Mouse (Mus musculus) intestine, postnatal 0 days (tissue): Measurements from ENCODE around the gene Unc5cl. TPM values are rescaled to one million over a fixed set of nuclear protein-coding genes. Genes with fewer than 3 reads are reported as not detected.

Experiments
- ATAC-seq: fragments of 200-750 bp; cut with Nextera tagmentation; 2 replicates; pipeline ENCODE4 v1.8.0; 2017; ENCODE audit warnings: mild to moderate bottlenecking, moderate TSS enrichment, moderate library complexity
- H3K27ac ChIP-seq: fragments of 300-500 bp; sonication (generic); 2 replicates; pipeline ENCODE4 v1.5.1; 2014; ENCODE audit warnings: mild to moderate bottlenecking, low read depth, low read length, moderate library complexity
- H3K27me3 ChIP-seq: fragments of 300-500 bp; sonication (generic); replicated peaks from 2 replicates; pipeline ENCODE4 v1.6.1; 2014; ENCODE audit warnings: low read length, mixed read lengths; ENCODE audit not compliant: control insufficient read depth, insufficient read depth
- H3K36me3 ChIP-seq: fragments of 300-500 bp; sonication (generic); 2 replicates; pipeline ENCODE4 v1.6.1; 2014; ENCODE audit warnings: mild to moderate bottlenecking, moderate library complexity; ENCODE audit not compliant: control insufficient read depth, insufficient read depth
- H3K4me1 ChIP-seq: fragments of 300-500 bp; sonication (generic); replicated peaks from 2 replicates; pipeline ENCODE4 v1.6.1; 2014; ENCODE audit warnings: antibody characterized with exemption, low read length, mixed read lengths; ENCODE audit not compliant: control insufficient read depth, insufficient read depth
- H3K4me2 ChIP-seq: fragments of 300-500 bp; sonication (generic); replicated peaks from 2 replicates; pipeline ENCODE4 v1.6.1; 2014; ENCODE audit warnings: low read depth, mild to moderate bottlenecking, moderate library complexity
- H3K4me3 ChIP-seq: fragments of 300-500 bp; sonication (generic); 2 replicates; pipeline ENCODE4 v1.5.1; 2014; ENCODE audit warnings: low read depth, low read length
- H3K9ac ChIP-seq: fragments of 300-500 bp; sonication (generic); 2 replicates; pipeline ENCODE4 v1.6.1; 2014; ENCODE audit warnings: mild to moderate bottlenecking, low read depth, low read length
- H3K9me3 ChIP-seq: fragments of 300-500 bp; sonication (generic); 2 replicates; pipeline ENCODE4 v1.6.1; 2016; ENCODE audit warnings: mixed run types; ENCODE audit not compliant: control insufficient read depth
- CTCF ChIP-seq: sonication (generic); IDR thresholded peaks from 2 replicates; pipeline ENCODE4 v1.5.1; 2016; ENCODE audit warnings: low read depth, mild to moderate bottlenecking, control low read depth, antibody characterized with exemption, moderate library complexity
- WGBS: fragments of 180-500 bp; shearing (Covaris S2); extraction: QIAGEN DNeasy Blood & Tissue Kit; methylation state at CpG from one replicate; pipeline ENCODE4 v1.1.7; 2014; 5-methylcytosine and 5-hydroxymethylcytosine counted together
- polyA plus RNA-seq: library from polyadenylated mRNA; unstranded; fragments of >200 nt; fragmentation: Nextera tagmentation; extraction: Ambion mirVana; gene quantifications from 2 replicates; pipeline ENCODE4 v1.2.1, GENCODE M21; 2015

The Unc5cl gene
- polyA plus RNA-seq, 1 experiment from 2014 or later = 28.4 TPM

DNA sequence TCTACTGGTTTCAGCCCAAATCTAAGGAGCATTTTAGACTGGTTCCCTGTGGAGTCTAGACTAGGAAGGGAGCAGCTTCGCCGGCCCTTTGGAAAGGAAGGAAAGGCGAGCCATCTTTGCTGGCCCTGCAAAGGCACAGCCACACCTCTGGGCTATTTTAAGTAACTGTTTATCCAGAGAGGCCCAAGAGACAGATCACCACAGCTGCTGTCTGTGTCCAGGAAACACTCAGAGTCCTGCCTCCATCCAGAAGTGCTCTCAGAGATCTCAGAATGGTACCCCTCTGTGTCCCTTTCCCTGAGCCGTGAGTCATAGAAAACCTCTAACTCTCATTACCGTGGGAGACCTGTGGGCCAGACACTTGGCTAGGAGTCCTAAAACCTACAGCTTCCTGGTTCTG is 24.3 kb upstream of the Unc5cl start:
- H3K27me3 ChIP-seq = no peaks in the 10 kb centered on the region
- no peak overlapping the region for H3K4me3 ChIP-seq
- no peaks in the 10 kb centered on the region for H3K9me3 ChIP-seq
- 9% methylated on average over 5 of the region's 5 CpGs for WGBS
- no peak for ATAC-seq
- H3K4me1 ChIP-seq = peaks cover 18% of the 10 kb centered on the region
- peak overlapping the region; percentile 17; the same call in 1 of the 2 replicates for H3K4me2 ChIP-seq
- TF ChIP-seq CTCF = no peak
- no peak overlapping the region for H3K27ac ChIP-seq
- H3K9ac ChIP-seq = no peak overlapping the region
- no peaks in the 10 kb centered on the region for H3K36me3 ChIP-seq

GRCm38 (mm10) chr17:48431054-48431453 is 23.6 kb upstream of the Unc5cl start:
- H3K27ac ChIP-seq = no peak overlapping the region
- H3K4me2 ChIP-seq = no peak overlapping the region
- ATAC-seq = no peak
- H3K27me3 ChIP-seq = no peaks in the 10 kb centered on the region
- no peaks in the 10 kb centered on the region for H3K9me3 ChIP-seq
- no peak overlapping the region for H3K4me3 ChIP-seq
- no peaks in the 10 kb centered on the region for H3K36me3 ChIP-seq
- WGBS = 77% methylated on average over 5 of the region's 5 CpGs
- peaks cover 17% of the 10 kb centered on the region for H3K4me1 ChIP-seq
- no peak overlapping the region for H3K9ac ChIP-seq
- no peak for TF ChIP-seq CTCF

DNA sequence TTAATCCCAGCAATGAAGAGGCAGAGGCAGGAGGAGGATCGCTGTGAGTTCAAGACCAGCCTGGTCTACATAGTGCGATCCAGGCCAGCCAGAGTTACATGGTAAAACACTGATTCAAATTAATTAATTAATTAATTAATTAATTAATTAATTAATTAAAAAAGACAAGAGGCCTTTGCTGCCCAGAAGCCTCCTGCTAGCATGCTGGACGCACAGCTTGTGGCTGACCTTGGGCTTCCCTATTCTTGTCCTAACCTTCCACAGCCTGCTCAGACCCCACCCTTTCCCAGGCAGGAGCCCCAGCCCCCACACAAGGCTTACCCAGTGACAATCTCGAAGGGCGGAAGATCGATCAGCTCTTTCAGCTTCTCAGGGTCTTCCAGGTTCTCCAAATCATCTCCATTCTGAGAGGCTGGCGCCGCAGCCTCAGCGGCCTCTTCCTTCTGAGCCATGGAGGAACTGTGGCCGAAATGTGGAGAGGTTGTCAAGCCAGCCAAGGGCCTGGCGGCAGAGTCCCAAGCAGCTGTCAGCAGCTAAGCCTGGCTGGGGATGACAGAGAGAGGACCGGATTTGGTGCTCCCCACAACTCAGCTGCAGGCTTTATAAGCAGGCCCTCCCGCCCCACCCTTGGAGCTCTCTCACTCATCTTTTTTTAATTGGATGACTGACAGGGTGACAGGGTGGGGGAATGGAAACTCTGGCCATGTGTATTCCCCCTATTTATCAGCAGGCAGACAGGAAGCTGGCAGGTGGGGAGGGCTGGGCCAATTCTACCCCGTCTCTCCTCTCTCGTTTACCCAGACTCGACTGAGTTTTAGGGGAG is 22.3 kb upstream of the Unc5cl start, which contains the start of gene Apobec2:
Gene Apobec2 (minus strand): TSS at position 773 of the 823 bp plus-strand sequence.
- peak within 1 kb of the TSS; percentile 64; the same call in 1 of the 2 replicates for H3K27ac ChIP-seq
- TF ChIP-seq CTCF = no peak
- H3K4me3 ChIP-seq = no peak within 1 kb of the TSS
- H3K4me2 ChIP-seq = peak within 1 kb of the TSS; percentile 3; the same call in 1 of the 2 replicates
- H3K36me3 ChIP-seq = no peaks in the 10 kb centered on the region
- H3K4me1 ChIP-seq = peaks cover 14% of the 10 kb centered on the region
- H3K9me3 ChIP-seq = no peaks in the 10 kb centered on the region
- no peak within 1 kb of the TSS; the same call in 1 of the 2 replicates for H3K9ac ChIP-seq
- 45% methylated on average over 16 of the region's 16 CpGs for WGBS
- no peaks in the 10 kb centered on the region for H3K27me3 ChIP-seq
- ATAC-seq = no peak

- Histone ChIP-seq H3K9me3 (no peaks in the 10 kb centered on the region), H3K9ac (no peak overlapping the region), H3K4me3 (no peak overlapping the region), H3K36me3 (no peaks in the 10 kb centered on the region), H3K4me1 (peaks cover 14% of the 10 kb centered on the region), H3K27ac (no peak overlapping the region), H3K27me3 (no peaks in the 10 kb centered on the region), H3K4me2 (0 out of 2 replicates have a peak overlapping the region, but pooled peaks have one; percentile 3)
- no peak for TF ChIP-seq CTCF
- whole genome bisulfite sequencing = 76% methylated on average over 20 of the region's 20 CpGs
- ATAC-seq = no peak
Observed at GRCm38 (mm10) chr17:48433006-48433655, 21.6 kb upstream of the Unc5cl start.

- no peak overlapping the region; the same call in 1 of the 2 replicates for H3K4me2 ChIP-seq
- TF ChIP-seq CTCF = peak; percentile 79
- H3K27me3 ChIP-seq = no peaks in the 10 kb centered on the region
- no peak overlapping the region for H3K4me3 ChIP-seq
- H3K36me3 ChIP-seq = no peaks in the 10 kb centered on the region
- H3K9me3 ChIP-seq = no peaks in the 10 kb centered on the region
- H3K4me1 ChIP-seq = peaks cover 14% of the 10 kb centered on the region
- no peak overlapping the region for H3K9ac ChIP-seq
- 26% methylated on average over 6 of the region's 6 CpGs for WGBS
- ATAC-seq = peak; percentile 90
- peak overlapping the region; percentile 64 for H3K27ac ChIP-seq
Observed at GRCm38 (mm10) chr17:48433689-48434330, 20.9 kb upstream of the Unc5cl start.

GRCm38 (mm10) chr17:48434479-48434878 is 20.2 kb upstream of the Unc5cl start:
- 77% methylated on average over 5 of the region's 5 CpGs for WGBS
- Histone ChIP-seq H3K9me3 (no peaks in the 10 kb centered on the region), H3K27me3 (no peaks in the 10 kb centered on the region), H3K9ac (no peak overlapping the region), H3K36me3 (no peaks in the 10 kb centered on the region), H3K27ac (peak overlapping the region; percentile 64; the same call in 1 of the 2 replicates), H3K4me2 (no peak overlapping the region), H3K4me1 (peaks cover 14% of the 10 kb centered on the region; the same call in 1 of the 2 replicates), H3K4me3 (no peak overlapping the region)
- ATAC-seq = no peak
- no peak for TF ChIP-seq CTCF
